Mouse (Mus musculus): ENCODE measurements around the gene Gm42674.

GRCm38 (mm10) chr3:90605049-90605448, 3.3 kb downstream of the Gm42674 start:
- TF ChIP-seq TAL1 (IDR thresholded peaks at IDR 0.05; ENCODE audit: low read length): no peak
- no peak for TF ChIP-seq GATA1 (IDR thresholded peaks at IDR 0.05; ENCODE audit: low read length)

All from erythroblast, embryonic 14.5 days (primary cell).